31 mouse cellular contexts compared by ENCODE assay signal in the genomic region with DNA sequence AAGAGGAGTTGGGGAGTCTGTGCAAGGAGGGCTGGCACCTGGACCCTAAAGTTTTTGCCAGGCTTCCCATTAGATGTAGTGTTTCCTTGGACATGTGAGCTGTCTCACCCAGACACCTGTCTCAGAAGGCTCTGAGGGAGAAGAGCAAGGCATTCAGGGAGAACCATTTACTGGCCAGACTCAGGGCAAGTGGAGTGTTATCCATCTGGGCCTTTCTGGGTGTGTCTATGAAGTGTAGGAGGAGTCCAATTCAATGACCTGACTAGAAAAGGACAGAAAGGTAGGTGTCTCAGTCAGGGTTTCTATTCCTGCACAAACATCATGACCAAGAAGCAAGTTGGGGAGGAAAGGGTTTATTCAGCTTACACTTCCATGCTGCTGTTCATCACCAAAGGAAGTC. TPM values are rescaled to one million over a fixed set of nuclear protein-coding genes. Genes with fewer than 3 reads are reported as not detected.
"Had no signal": no experiment of that assay in that cellular context is flagged by ENCODE, and none has a peak within 500 bp of the region (broad histone marks: within the 10 kb centered on the region; RNA-seq: fewer than 3 reads in every experiment).

No protein-coding gene starts in this region.

- H3K4me3 ChIP-seq: embryonic facial prominence, embryonic 12.5 days; embryonic facial prominence, embryonic 13.5 days; embryonic facial prominence, embryonic 15.5 days; erythroblast, embryonic 14.5 days; heart, adult 2 months had no signal

- DNase-seq: cerebellum, adult 8-10 months; cerebellum, adult 9-10 months; cerebellum, adult 9-11 months; cerebellum, postnatal 10 days; cerebellum, postnatal 14 days; cerebellum, postnatal 25 days; cerebellum, postnatal 36 days; embryo, embryonic 11 days; forebrain, postnatal 0 days; gastrocnemius, postnatal 10 days; gastrocnemius, postnatal 25 days; gastrocnemius, postnatal 36 days; heart, adult 11 months; heart, adult 18-20 months; heart, adult 2 months had no signal

- H3K27ac ChIP-seq: embryonic facial prominence, embryonic 10.5 days; embryonic facial prominence, embryonic 12.5 days; embryonic facial prominence, embryonic 13.5 days; embryonic facial prominence, embryonic 15.5 days; forebrain, embryonic 10.5 days; forebrain, embryonic 12.5 days; forebrain, embryonic 13.5 days; forebrain, embryonic 15.5 days; heart, embryonic 10.5 days had no signal

RNA-seq across cellular contexts. Expression of gene Dusp8, which starts 23.9 kb away (rescaled TPM):
- total RNA-seq: granulocyte monocyte progenitor cell, adult 5-6 weeks had no signal

RNA-seq across cellular contexts. Expression of gene Gm45618, which starts 48.8 kb away (rescaled TPM):
- total RNA-seq: common myeloid progenitor, adult 5-6 weeks; forebrain, postnatal 0 days; gastrocnemius, adult 18-20 months; gastrocnemius, adult 8-10 months; gastrocnemius, postnatal 10 days; gastrocnemius, postnatal 25 days; gastrocnemius, postnatal 36 days; gastrocnemius, postnatal 4 days; granulocyte monocyte progenitor cell, adult 5-6 weeks; heart, adult 18-20 months; heart, adult 2 months; heart, adult 8-10 months had no signal
